Comparison of ENCODE assay signal across 25 mouse cellular contexts in genomic region chr4:46526226-46526625, GRCm38 (mm10). TPM values are rescaled to one million over a fixed set of nuclear protein-coding genes. Genes with fewer than 3 reads are reported as not detected.
DNase-seq lines count a peak whose midpoint lies in the region; ATAC-seq and TF ChIP-seq lines count a peak whose summit lies in the region.
"Had no signal": no experiment of that assay in that cellular context is flagged by ENCODE, and none has a peak within 500 bp of the region (broad histone marks: within the 10 kb centered on the region; RNA-seq: fewer than 3 reads in every experiment).

No protein-coding gene starts in this region.

- H3K9ac ChIP-seq in heart, adult 2 months (ENCODE audit: low read depth, low read length), result no peak overlapping the region
- H3K9ac ChIP-seq: embryonic facial prominence, embryonic 13.5 days; forebrain, embryonic 15.5 days; limb, embryonic 12.5 days; liver, embryonic 15.5 days; lung, embryonic 15.5 days; neural tube, embryonic 12.5 days had no signal

- TF ChIP-seq EP300 in heart, adult 2 months (IDR thresholded peaks at IDR 0.05; ENCODE audit: insufficient read depth, low read depth, low read length), result no peak

- H3K27me3 ChIP-seq in heart, adult 2 months (ENCODE audit: control insufficient read depth, insufficient read depth, low read length), result no peaks in the 10 kb centered on the region
- no peaks in the 10 kb centered on the region for H3K27me3 ChIP-seq in thymus, adult 2 months (ENCODE audit: control insufficient read depth, insufficient read depth, low read length)
- H3K27me3 ChIP-seq: embryonic facial prominence, embryonic 13.5 days; forebrain, embryonic 15.5 days; liver, embryonic 15.5 days; lung, embryonic 15.5 days; neural tube, embryonic 12.5 days had no signal

- intact Hi-C loops in heart, adult 2 months (cut with DNase I), result no loop called here

- no peak for ATAC-seq in megakaryocyte-erythroid progenitor cell, adult 5-6 weeks (replicated peaks; ENCODE audit: low FRiP score, low TSS enrichment, poor library complexity, severe bottlenecking)
- ATAC-seq: forebrain, embryonic 15.5 days; hindbrain, embryonic 16.5 days; intestine, embryonic 16.5 days; midbrain, embryonic 16.5 days had no signal

- DNase-seq in heart, adult 11 months, result peak; percentile 51
- DNase-seq in heart, adult 2 months, result no peak
- DNase-seq in thymus, postnatal 14 days, result peak; percentile 44
- no peak for DNase-seq in thymus, adult 2 months
- peak; percentile 76 for DNase-seq in induced T-regulatory cell, adult 2 months (ENCODE audit: low read depth)
- DNase-seq in adrenal gland, postnatal 25 days, result no peak
- DNase-seq in cerebellum, adult 11-12 months, result no peak
- DNase-seq: adrenal gland, postnatal 10 days; cerebellum, adult 18-20 months; gastrocnemius, postnatal 36 days; heart, postnatal 14 days; kidney, postnatal 14 days; right cerebral cortex, adult 18-20 months; spleen, adult 18-20 months had no signal

- no peak overlapping the region for H3K27ac ChIP-seq in heart, adult 2 months
- no peak overlapping the region for H3K27ac ChIP-seq in thymus, adult 2 months (ENCODE audit: control insufficient read depth, insufficient read depth, low read length)
- H3K27ac ChIP-seq: embryonic facial prominence, embryonic 13.5 days; forebrain, embryonic 10.5 days; forebrain, embryonic 15.5 days; limb, embryonic 12.5 days; lung, embryonic 15.5 days; neural tube, embryonic 12.5 days had no signal

- TF ChIP-seq CTCF in heart, adult 2 months (IDR thresholded peaks at IDR 0.05), result no peak
- TF ChIP-seq CTCF in thymus, adult 2 months (IDR thresholded peaks at IDR 0.05; ENCODE audit: borderline replicate concordance, control insufficient read depth, extremely low read depth, insufficient read depth, low read length, poor library complexity), result no peak

- H3K79me2 ChIP-seq in heart, adult 2 months (replicated peaks; ENCODE audit: control insufficient read depth, insufficient read depth, low read length), result no peaks in the 10 kb centered on the region

- WGBS in heart, adult 2 months, result 90% methylated on average over 3 of the region's 3 CpGs
- 44% methylated on average over 3 of the region's 3 CpGs for WGBS in thymus, adult 2 months

- H3K36me3 ChIP-seq in heart, adult 2 months (ENCODE audit: control insufficient read depth, insufficient read depth, low read length), result no peaks in the 10 kb centered on the region
- H3K36me3 ChIP-seq in thymus, adult 2 months (ENCODE audit: control insufficient read depth, insufficient read depth, low read length), result peaks cover 18% of the 10 kb centered on the region
- H3K36me3 ChIP-seq: embryonic facial prominence, embryonic 13.5 days; forebrain, embryonic 10.5 days; forebrain, embryonic 15.5 days; limb, embryonic 12.5 days; lung, embryonic 15.5 days; neural tube, embryonic 12.5 days had no signal

- H3K4me1 ChIP-seq in heart, adult 2 months (ENCODE audit: control insufficient read depth, insufficient read depth, low read length), result no peaks in the 10 kb centered on the region
- peaks cover 34% of the 10 kb centered on the region for H3K4me1 ChIP-seq in thymus, adult 2 months (replicated peaks; ENCODE audit: control insufficient read depth, insufficient read depth, low read length)

- no peak overlapping the region for H3K4me3 ChIP-seq in heart, adult 2 months
- H3K4me3 ChIP-seq in thymus, adult 2 months (ENCODE audit: control insufficient read depth, insufficient read depth, low read length), result no peak overlapping the region
- H3K4me3 ChIP-seq: embryonic facial prominence, embryonic 13.5 days; forebrain, embryonic 10.5 days; forebrain, embryonic 15.5 days; limb, embryonic 12.5 days; lung, embryonic 15.5 days; neural tube, embryonic 12.5 days had no signal

- TF ChIP-seq POLR2A in heart, adult 2 months (IDR thresholded peaks at IDR 0.05; ENCODE audit: insufficient read depth, low read depth, low read length), result no peak
- TF ChIP-seq POLR2A in thymus, adult 2 months (IDR thresholded peaks at IDR 0.05; ENCODE audit: control insufficient read depth, extremely low read depth, insufficient read depth, low read length, poor library complexity), result no peak

RNA-seq across cellular contexts. Expression of gene Trim14, which starts 9.7 kb away (rescaled TPM):
- 1 to 10 TPM; 2.5 to 2.9 TPM for total RNA-seq in heart, adult 2 months (2021)
- polyA plus RNA-seq in heart, adult 2 months (2012; rRNA removed), result 1.5 and 2.1 TPM in 2 replicates
- polyA plus RNA-seq in thymus, adult 2 months (2012; rRNA removed), result 27.3 and 38.2 TPM in 2 replicates
- 8.5 and 13.1 TPM in 2 replicates for total RNA-seq in megakaryocyte-erythroid progenitor cell, adult 5-6 weeks (2014; fragmentation: Nextera tagmentation)
- 7.3 and 8.1 TPM in 2 replicates for total RNA-seq in megakaryocyte-erythroid progenitor cell, adult 5-6 weeks (2017)
- total RNA-seq in adrenal gland, postnatal 25 days (2021), result 3.3 and 5.1 TPM in 2 replicates

RNA-seq across cellular contexts. Expression of gene Nans, which starts 37.2 kb away (rescaled TPM):
- total RNA-seq in heart, adult 2 months (2021), result 10 to 100 TPM; 11.3 to 16.4 TPM
- 12.0 and 17.3 TPM in 2 replicates for polyA plus RNA-seq in heart, adult 2 months (2012; rRNA removed)
- polyA plus RNA-seq in thymus, adult 2 months (2012; rRNA removed), result 52.3 and 53.4 TPM in 2 replicates
- total RNA-seq in megakaryocyte-erythroid progenitor cell, adult 5-6 weeks (2014; fragmentation: Nextera tagmentation), result 58.0 and 77.3 TPM in 2 replicates
- total RNA-seq in megakaryocyte-erythroid progenitor cell, adult 5-6 weeks (2017), result 57.8 and 68.7 TPM in 2 replicates
- total RNA-seq in adrenal gland, postnatal 25 days (2021), result 35.0 and 38.5 TPM in 2 replicates

Comparison
In these comparisons a context has a peak if more than half of its experiments do, and no peak if none do; other contexts are left out.
1. DNase-seq: peak in heart, adult 11 months (single experiment), thymus, postnatal 14 days (single experiment) and induced T-regulatory cell, adult 2 months (single experiment); none in heart, adult 2 months (0 of 2), thymus, adult 2 months (single experiment), adrenal gland, postnatal 25 days (single experiment) and cerebellum, adult 11-12 months (single experiment).